Mouse (Mus musculus) kidney, embryonic 16.5 days (tissue): Measurements from ENCODE around the gene Prtg. TPM values are rescaled to one million over a fixed set of nuclear protein-coding genes. Genes with fewer than 3 reads are reported as not detected.

ENCODE experiments used
- ATAC-seq: fragments of 200-750 bp; cut with Nextera tagmentation; 2 replicates; pipeline ENCODE4 v1.8.0; 2017; ENCODE audit warnings: moderate TSS enrichment; ENCODE audit not compliant: low FRiP score, low TSS enrichment
- H3K27ac ChIP-seq: fragments of 300-500 bp; sonication (generic); 2 replicates; pipeline ENCODE4 v1.5.1; 2014; ENCODE audit warnings: low read length
- H3K27me3 ChIP-seq: fragments of 300-500 bp; sonication (generic); 2 replicates; pipeline ENCODE4 v1.6.1; 2014; ENCODE audit warnings: low read length, control low read depth, mixed read lengths; ENCODE audit not compliant: insufficient read depth
- H3K36me3 ChIP-seq: fragments of 300-500 bp; sonication (generic); 2 replicates; pipeline ENCODE4 v1.6.1; 2014; ENCODE audit warnings: low read length, control low read depth, mixed read lengths; ENCODE audit not compliant: insufficient read depth
- H3K4me1 ChIP-seq: fragments of 300-500 bp; sonication (generic); 2 replicates; pipeline ENCODE4 v1.6.1; 2014; ENCODE audit warnings: low read length, control low read depth, mixed read lengths; ENCODE audit not compliant: insufficient read depth
- H3K4me2 ChIP-seq: fragments of 300-500 bp; sonication (generic); replicated peaks from 2 replicates; pipeline ENCODE4 v1.6.1; 2014; ENCODE audit warnings: low read depth, low read length
- H3K4me3 ChIP-seq: fragments of 300-500 bp; sonication (generic); 2 replicates; pipeline ENCODE4 v1.5.1; 2014; ENCODE audit warnings: mild to moderate bottlenecking, low read length
- H3K9ac ChIP-seq: fragments of 300-500 bp; sonication (generic); replicated peaks from 2 replicates; pipeline ENCODE4 v1.6.1; 2014; ENCODE audit warnings: low read length
- H3K9me3 ChIP-seq: fragments of 300-500 bp; sonication (generic); 2 replicates; pipeline ENCODE4 v1.6.1; 2016; ENCODE audit warnings: low read length, control low read depth
- WGBS: fragments of 180-500 bp; shearing (Covaris S2); extraction: QIAGEN DNeasy Blood & Tissue Kit; methylation state at CpG from one replicate; pipeline ENCODE4 v1.1.7; 2014; 5-methylcytosine and 5-hydroxymethylcytosine counted together
- polyA plus RNA-seq: library from polyadenylated mRNA; unstranded; fragments of >200 nt; fragmentation: Nextera tagmentation; extraction: Ambion mirVana; gene quantifications from 2 replicates; pipeline ENCODE4 v1.2.1, GENCODE M21; 2015

The Prtg gene
- polyA plus RNA-seq, 1 experiment from 2014 or later, result 1.8 TPM

- no peak overlapping the region for H3K4me3 ChIP-seq
- no peaks in the 10 kb centered on the region for H3K27me3 ChIP-seq
- H3K9ac ChIP-seq, result no peak overlapping the region
- H3K27ac ChIP-seq, result no peak overlapping the region
- WGBS, result 62% methylated on average over 7 of the region's 7 CpGs
- H3K36me3 ChIP-seq, result peaks cover 8% of the 10 kb centered on the region
- H3K4me1 ChIP-seq, result no peaks in the 10 kb centered on the region
- H3K9me3 ChIP-seq, result no peaks in the 10 kb centered on the region
- ATAC-seq, result no peak
- no peak overlapping the region for H3K4me2 ChIP-seq
These were observed 109.1 kb downstream of the Prtg start for GRCm38 (mm10) chr9:72915728-72916127.

GRCm38 (mm10) chr9:72923068-72923467 is 116.4 kb downstream of the Prtg start:
- H3K27me3 ChIP-seq, result no peaks in the 10 kb centered on the region
- WGBS, result 88% methylated on average over 3 of the region's 3 CpGs
- H3K9me3 ChIP-seq, result no peaks in the 10 kb centered on the region
- H3K27ac ChIP-seq, result no peak overlapping the region
- H3K9ac ChIP-seq, result no peak overlapping the region
- H3K4me3 ChIP-seq, result no peak overlapping the region
- H3K4me1 ChIP-seq, result peaks cover 9% of the 10 kb centered on the region
- ATAC-seq, result no peak
- H3K36me3 ChIP-seq, result no peaks in the 10 kb centered on the region
- no peak overlapping the region for H3K4me2 ChIP-seq

GRCm38 (mm10) chr9:72925021-72925934 is 118.6 kb downstream of the Prtg start, which contains the start of gene Pygo1:
Gene Pygo1 (plus strand): TSS chr9:72925645.
- H3K27ac ChIP-seq, result peak within 1 kb of the TSS; percentile 83
- H3K4me3 ChIP-seq, result peak within 1 kb of the TSS; percentile 75
- peaks cover 9% of the 10 kb centered on the region for H3K4me1 ChIP-seq
- no peaks in the 10 kb centered on the region for H3K27me3 ChIP-seq
- under 1% methylated on average over 70 of the region's 108 CpGs for WGBS
- ATAC-seq, result peak; percentile 87
- peak within 1 kb of the TSS; percentile 92 for H3K9ac ChIP-seq
- no peaks in the 10 kb centered on the region for H3K36me3 ChIP-seq
- H3K9me3 ChIP-seq, result no peaks in the 10 kb centered on the region
- peak within 1 kb of the TSS; percentile 91 for H3K4me2 ChIP-seq

- H3K27ac ChIP-seq, result peak overlapping the region; percentile 83
- H3K9me3 ChIP-seq, result no peaks in the 10 kb centered on the region
- ATAC-seq, result no peak; the same call in none of the 2 replicates
- H3K4me3 ChIP-seq, result peak overlapping the region; percentile 75
- peak overlapping the region; percentile 92 for H3K9ac ChIP-seq
- H3K36me3 ChIP-seq, result no peaks in the 10 kb centered on the region
- under 1% methylated on average over 20 of the region's 20 CpGs for WGBS
- H3K4me2 ChIP-seq, result peak overlapping the region; percentile 91
- peaks cover 9% of the 10 kb centered on the region for H3K4me1 ChIP-seq
- no peaks in the 10 kb centered on the region for H3K27me3 ChIP-seq
These were observed 119.2 kb downstream of the Prtg start for GRCm38 (mm10) chr9:72925935-72926258.

- 84% methylated on average over 13 of the region's 13 CpGs for WGBS
These were observed 124.6 kb downstream of the Prtg start for GRCm38 (mm10) chr9:72931166-72931790.

GRCm38 (mm10) chr9:72935309-72935708 is 128.6 kb downstream of the Prtg start:
- no peak overlapping the region for H3K4me2 ChIP-seq
- H3K9me3 ChIP-seq, result no peaks in the 10 kb centered on the region
- no peaks in the 10 kb centered on the region for H3K27me3 ChIP-seq
- no peaks in the 10 kb centered on the region for H3K4me1 ChIP-seq
- H3K9ac ChIP-seq, result no peak overlapping the region
- ATAC-seq, result no peak
- H3K4me3 ChIP-seq, result no peak overlapping the region
- peaks cover 9% of the 10 kb centered on the region; the same call in 1 of the 2 replicates for H3K36me3 ChIP-seq
- WGBS, result 89% methylated on average over 4 of the region's 4 CpGs
- no peak overlapping the region for H3K27ac ChIP-seq

More at GRCm38 (mm10) chr9:72931166-72931790, 124.6 kb downstream of the Prtg start:
- Histone ChIP-seq H3K27me3 (no peaks in the 10 kb centered on the region), H3K4me2 (no peak overlapping the region), H3K4me3 (no peak overlapping the region), H3K36me3 (peaks cover 9% of the 10 kb centered on the region; the same call in 1 of the 2 replicates), H3K27ac (no peak overlapping the region), H3K4me1 (peaks cover 5% of the 10 kb centered on the region; the same call in 1 of the 2 replicates), H3K9me3 (no peaks in the 10 kb centered on the region), H3K9ac (no peak overlapping the region)
- ATAC-seq, result no peak

GRCm38 (mm10) chr9:72936301-72936700 is 129.6 kb downstream of the Prtg start:
- H3K4me3 ChIP-seq, result no peak overlapping the region
- H3K4me1 ChIP-seq, result no peaks in the 10 kb centered on the region
- no peak overlapping the region for H3K27ac ChIP-seq
- ATAC-seq, result no peak
- peaks cover 9% of the 10 kb centered on the region; the same call in 1 of the 2 replicates for H3K36me3 ChIP-seq
- WGBS, result 74% methylated on average over 2 of the region's 2 CpGs
- H3K4me2 ChIP-seq, result no peak overlapping the region
- H3K9me3 ChIP-seq, result no peaks in the 10 kb centered on the region
- H3K27me3 ChIP-seq, result no peaks in the 10 kb centered on the region
- H3K9ac ChIP-seq, result no peak overlapping the region

- WGBS, result 65% methylated on average over 3 of the region's 3 CpGs
- Histone ChIP-seq H3K4me3 (no peak overlapping the region), H3K4me1 (no peaks in the 10 kb centered on the region), H3K9me3 (peaks cover 7% of the 10 kb centered on the region; the same call in 1 of the 2 replicates), H3K9ac (no peak overlapping the region), H3K36me3 (peaks cover 26% of the 10 kb centered on the region), H3K27ac (no peak overlapping the region), H3K4me2 (no peak overlapping the region), H3K27me3 (no peaks in the 10 kb centered on the region)
- no peak for ATAC-seq
These were observed 136.8 kb downstream of the Prtg start for GRCm38 (mm10) chr9:72943424-72943823.

GRCm38 (mm10) chr9:72944286-72944685 is 137.6 kb downstream of the Prtg start:
- Histone ChIP-seq H3K4me3 (no peak overlapping the region), H3K4me1 (no peaks in the 10 kb centered on the region), H3K27ac (no peak overlapping the region), H3K4me2 (no peak overlapping the region), H3K9ac (no peak overlapping the region), H3K27me3 (no peaks in the 10 kb centered on the region), H3K9me3 (peaks cover 7% of the 10 kb centered on the region; the same call in 1 of the 2 replicates), H3K36me3 (peaks cover 26% of the 10 kb centered on the region)
- WGBS, result 88% methylated on average over 13 of the region's 13 CpGs
- no peak for ATAC-seq
